Mouse (Mus musculus): ENCODE results near the gene Utp20. TPM values are rescaled to one million over a fixed set of nuclear protein-coding genes. Genes with fewer than 3 reads are reported as not detected.
A peak's percentile ranks its signal among the peaks of the same experiment; 100 is the strongest.
"Not testable (repeated sequence)": the region's sequence is repeated elsewhere in the genome, so short reads cannot be mapped to it uniquely, and the experiment has no call there.

The Utp20 gene
- 10 to 100 TPM; 16.2 to 20.5 (median 18.9) TPM for total RNA-seq (2022)

DNA sequence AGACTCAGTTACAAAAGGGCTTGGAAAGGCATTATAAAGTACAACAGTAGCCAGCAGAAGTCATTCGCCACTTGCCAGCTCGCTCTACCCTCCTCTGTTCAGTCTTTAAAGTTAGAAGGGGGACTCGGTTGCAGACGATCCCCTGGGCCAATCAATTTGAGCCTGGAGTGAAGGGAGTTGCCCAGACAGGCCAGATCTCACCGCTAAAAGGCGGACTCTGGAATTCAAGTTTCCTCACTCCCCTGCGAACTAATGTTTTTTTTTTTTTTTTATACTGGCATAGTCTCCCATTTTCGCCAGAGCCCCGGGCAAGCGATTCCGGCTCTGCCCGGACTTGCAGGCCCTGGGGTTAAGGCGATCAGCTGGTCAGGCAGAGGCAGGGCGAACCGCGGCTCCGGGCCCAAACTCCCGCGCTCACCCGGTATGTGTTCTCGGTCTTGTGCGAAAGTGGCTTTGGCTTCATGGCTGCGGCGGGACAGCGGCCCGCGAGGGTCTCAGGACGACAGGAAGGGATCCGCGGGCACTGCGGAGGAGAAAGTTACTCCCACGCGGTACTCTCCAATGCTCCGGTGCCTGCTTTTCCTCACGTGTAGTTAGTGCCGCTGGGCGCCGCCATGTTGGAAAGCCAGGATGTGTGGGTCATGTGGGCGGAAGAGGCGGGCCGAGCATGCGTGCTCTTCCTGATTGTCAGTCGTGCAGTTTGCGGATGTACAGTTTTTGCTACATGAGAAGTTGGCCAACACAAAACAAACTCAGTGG is at the start of gene Utp20:
Gene Utp20 (minus strand): TSS at position 617 of the 759 bp plus-strand sequence.
- DNase-seq (ENCODE audit: low spot score in 2 of 2): peak; percentile 75 to 76

DNA sequence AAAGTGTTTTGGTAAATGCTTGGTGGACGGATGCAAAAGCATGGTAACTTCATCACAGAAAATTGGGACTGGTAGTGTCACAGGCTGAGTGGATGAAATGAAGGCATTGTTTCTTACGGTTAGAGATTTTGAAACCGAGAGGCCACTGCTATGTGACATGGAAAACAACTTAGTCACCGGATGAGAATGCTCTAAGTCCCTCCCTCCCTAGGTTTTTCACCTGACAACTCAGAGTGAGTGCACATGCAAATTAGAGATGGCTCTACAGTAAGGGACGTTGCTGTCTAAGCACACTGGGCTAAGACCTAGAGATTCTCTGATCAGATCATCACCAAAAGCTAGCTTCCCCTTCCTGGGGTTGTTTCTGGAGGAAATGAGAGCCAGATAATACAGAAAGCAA is 48.3 kb upstream of the Utp20 start:
- DNase-seq (ENCODE audit: low spot score in 2 of 2): no peak

DNA sequence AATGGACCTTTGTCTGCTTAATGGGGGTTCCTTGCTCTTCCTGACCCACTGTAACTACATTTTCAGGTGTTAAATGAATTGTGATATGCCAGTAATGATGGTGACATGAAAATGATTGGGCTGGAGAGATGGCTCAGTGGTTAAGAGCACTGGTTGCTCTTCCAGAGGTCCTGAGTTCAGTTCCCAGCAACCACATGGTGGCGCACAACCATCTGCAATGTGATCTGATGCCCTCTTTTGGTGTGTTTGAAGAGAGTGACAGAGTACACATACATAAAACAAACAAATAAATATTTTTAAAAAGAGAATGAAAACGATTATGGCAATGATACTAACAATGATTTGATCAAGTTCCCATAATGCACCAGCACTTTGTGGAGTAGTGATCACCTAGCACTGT is 39.4 kb upstream of the Utp20 start:
- DNase-seq (ENCODE audit: low spot score in 2 of 2): no peak

DNA sequence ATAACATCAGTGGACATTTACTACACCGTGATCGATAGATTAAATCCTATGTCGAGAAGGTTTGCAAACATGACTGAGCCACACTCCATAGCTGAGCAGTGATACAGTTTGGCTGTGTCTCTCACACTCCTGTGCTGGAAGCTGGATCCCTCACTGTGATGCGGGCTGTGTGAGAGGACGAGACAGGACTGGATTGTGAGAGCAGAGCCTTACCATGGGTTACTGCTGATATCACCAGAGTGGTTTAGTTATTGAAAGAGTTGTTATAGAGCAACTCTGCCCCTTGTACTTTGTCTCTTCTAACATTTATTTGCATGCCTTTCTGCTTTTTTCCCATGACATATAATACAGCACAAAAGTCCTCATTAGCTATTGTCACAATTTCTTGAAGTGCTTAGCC is 35.7 kb upstream of the Utp20 start:
- no peak for DNase-seq (ENCODE audit: low spot score in 2 of 2)

DNA sequence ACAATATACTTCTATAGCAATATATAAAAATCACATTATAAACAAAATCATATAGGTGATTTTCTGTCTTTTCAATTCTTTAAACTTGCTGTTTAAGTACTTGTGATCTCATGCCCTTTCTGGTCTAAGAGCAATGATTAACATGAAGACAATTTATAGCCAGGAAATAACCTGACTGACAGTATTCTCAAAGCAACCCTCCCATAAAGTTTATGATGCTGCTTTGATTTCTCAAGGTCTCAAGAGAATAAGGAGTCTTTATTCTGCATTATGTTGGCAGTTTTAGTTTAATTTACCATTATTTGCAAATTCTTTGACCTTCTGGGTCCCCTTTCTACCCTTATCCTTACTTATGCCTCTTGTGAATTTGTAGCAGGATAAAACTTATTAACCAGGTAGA is 34.8 kb upstream of the Utp20 start:
- DNase-seq (ENCODE audit: low spot score in 2 of 2): no peak

DNA sequence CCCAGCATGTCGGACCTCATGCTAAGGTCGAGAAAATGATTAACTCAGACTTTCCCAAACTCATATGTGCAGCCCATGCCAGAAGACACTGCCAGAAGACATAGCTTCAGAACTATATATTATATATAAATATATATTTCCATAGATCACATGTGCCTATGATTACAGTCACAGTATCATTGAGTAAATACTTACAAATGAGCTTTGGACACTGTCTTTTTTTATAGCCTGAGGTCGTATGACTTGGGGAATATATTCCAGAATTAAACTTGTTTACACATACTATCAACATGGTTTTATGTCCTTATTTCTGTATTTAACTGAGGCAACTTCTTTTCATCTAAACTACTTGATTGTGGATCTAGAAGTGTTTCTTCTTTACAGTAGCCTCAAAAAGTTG is 34.3 kb upstream of the Utp20 start:
- DNase-seq (ENCODE audit: low spot score in 2 of 2): no peak

DNA sequence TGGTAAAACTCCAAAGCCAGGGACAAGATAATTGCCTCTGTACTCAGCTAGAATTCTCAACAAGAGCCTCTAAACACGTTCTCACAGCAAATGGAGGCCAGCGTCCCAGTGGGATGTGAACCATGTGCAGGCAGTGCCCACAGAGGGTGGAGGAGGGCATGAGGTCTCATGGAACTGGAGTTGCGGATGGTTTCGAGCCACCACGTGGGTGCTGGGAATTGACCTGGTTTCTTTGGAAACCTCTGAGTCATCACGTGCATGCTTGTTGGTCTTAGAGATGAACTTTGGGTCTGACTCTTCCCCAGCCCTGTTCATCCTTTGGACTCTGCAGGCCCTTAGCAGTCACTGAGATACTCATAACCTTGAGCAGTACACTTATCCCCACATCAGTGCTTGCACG is 26.7 kb upstream of the Utp20 start:
- DNase-seq (ENCODE audit: low spot score in 2 of 2): no peak

DNA sequence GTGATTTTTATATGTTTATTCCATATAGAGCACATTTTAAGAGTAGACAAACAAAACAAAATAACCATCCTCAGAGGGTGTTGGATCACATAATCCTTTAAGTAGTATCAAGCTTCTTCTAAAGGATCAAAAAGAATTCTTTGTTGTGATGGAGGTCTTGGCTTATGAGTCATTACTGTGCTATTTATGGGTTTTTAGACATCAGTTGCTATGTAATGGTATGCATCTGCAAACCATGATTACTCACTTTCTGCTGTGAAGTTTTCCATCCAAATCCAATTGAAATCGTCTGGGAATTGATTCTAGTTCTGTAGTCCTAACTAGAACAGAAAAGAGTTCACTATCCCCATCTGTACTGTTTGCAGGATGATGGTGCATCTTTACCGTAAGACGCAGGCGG is 23.4 kb upstream of the Utp20 start:
- DNase-seq (ENCODE audit: low spot score in 2 of 2): no peak

DNA sequence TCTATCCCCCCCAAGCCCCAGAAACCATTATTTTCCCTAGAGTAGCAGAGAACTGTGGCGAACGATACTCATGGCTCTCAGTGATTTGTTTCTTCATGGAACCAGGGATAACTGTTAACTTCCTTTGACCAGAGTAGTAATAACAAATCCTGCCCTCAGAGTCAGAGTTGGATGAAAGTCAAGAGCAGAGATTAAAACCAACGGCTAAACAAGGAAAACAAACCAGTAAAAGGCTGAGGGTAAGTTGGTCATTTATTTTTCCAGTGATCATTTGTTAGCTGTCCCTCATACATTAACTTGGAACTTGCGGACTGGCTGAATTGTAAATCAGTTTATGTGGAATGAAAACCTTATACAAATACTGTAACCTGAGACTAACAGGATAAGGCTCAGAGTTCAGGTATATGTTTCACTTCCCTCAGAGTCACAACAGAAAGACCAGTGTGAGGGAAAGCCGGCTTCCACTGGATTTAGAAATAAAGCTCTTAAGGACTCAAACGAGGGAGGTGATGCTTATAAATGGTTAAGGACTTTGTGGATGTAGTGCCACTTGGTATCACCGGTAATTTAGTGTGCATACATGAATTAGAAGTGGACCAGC is 22.4 kb upstream of the Utp20 start:
- DNase-seq (ENCODE audit: low spot score in 2 of 2): no peak

DNA sequence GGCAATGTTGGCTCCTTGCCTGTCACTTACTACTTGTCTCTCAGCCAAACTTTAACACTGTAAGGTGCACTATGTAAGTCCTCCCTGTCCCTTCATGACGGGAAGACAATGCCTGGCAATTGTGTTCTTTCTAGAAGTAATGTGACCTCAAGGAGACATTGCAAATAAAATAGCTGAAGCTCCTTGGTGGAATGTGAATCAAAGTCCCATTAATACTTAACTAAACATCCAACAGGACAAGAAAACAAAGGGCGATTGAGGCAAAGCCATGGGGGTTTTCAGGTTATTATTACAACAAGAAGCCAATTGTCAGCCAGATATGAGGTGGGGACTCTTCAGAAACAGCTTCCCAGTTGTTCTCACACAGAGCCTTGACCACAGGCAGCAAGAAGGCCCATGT is 7.6 kb upstream of the Utp20 start:
- no peak for DNase-seq (ENCODE audit: low spot score in 2 of 2)

DNA sequence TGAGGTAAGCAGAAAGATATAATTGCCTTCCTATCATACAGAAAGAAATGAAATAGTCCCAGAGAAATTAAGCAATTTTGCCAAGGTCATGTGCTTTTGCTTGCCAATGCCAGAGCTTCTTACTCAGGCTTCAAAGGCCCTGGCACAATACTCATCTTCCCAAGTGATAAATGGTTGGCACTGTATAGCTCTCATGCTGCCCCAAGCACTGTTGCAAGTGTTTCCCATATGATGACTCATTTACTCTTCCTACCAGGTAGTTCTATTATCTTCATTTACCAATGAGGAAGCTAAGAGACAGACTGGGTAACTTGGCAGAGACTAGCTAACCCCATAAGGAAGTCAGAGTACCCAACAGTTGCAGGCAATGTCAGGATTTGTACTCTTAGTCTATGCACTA is 1.8 kb upstream of the Utp20 start:
- DNase-seq (ENCODE audit: low spot score in 2 of 2): no peak

DNA sequence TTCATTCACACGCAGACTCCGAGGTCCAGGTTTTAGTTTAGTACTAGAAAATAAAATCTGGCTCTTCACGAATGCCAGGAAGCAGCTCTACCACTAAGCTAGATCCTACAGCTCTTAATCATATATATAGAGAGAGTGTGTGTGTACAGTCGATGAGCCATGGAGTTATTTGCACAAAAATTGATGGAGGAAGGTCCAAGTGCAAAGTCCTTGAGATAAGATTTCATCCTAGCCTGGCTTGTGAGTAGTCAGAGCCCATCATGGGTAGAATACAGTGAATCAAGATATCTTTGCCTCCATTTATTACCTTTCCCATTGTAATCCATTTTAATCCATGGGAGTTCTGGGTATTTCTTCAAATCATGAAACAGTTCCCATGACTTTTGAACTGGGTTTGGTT is 992 bp upstream of the Utp20 start:
- DNase-seq (ENCODE audit: low spot score in 2 of 2): no peak

DNA sequence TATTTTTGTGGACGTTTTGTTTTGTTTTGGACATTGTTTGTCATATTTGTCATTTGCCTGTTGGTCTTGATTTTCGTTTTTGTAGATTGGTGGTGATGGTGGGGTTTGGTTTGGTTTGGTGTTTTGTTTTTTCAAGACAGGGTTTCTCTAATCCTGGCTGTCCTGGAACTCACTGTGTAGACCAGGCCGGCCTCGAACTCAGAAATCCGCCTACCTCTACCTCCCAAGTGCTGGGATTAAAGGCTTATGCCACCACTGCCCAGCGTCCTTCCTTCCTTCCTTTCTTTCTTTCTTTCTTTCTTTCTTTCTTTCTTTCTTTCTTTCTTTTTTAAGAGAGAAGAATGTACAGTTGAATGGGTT is 323 bp upstream of the Utp20 start:
- DNase-seq (ENCODE audit: low spot score in 2 of 2): not testable (repeated sequence)

DNA sequence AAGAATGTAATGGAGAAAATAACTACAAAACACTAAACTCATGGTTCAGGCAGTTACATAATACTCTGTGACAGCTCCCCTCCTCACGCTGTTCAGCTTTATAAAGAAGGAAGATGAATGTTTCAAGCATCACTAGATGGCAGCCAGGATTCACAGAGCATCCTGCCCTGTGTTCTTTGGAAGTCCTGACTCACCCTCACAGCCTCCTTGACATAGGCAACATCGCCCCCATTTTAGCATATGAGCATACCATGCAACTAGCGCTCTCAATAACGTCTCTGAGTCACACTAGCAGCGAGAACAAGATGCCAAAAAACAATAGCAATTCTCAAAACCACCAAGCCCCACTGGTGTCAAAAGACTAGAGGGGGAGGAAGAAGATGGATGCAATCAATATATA is 9.3 kb downstream of the Utp20 start:
- DNase-seq (ENCODE audit: low spot score in 2 of 2): peak in 1 of 2 experiments; percentile 19

DNA sequence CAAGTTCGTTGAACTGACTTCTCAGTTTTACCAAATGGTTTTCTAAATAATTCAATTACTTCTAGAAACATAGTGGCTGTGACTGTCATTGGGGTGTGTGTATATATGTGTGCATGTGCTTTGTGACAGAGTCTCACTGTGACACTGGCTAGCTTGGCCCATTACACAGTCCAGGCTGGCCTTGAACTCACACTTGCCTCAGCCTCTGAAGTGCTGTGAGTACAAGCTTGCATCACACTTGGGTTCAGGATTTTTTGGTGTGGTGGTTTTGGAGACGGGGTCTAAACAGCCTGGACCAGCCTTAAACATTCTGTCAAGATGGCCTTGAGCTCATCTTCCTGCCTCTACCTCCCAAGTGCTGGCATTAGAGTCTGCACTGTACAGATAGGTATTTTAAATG is 11.3 kb downstream of the Utp20 start:
- no peak for DNase-seq (ENCODE audit: low spot score in 2 of 2)

DNA sequence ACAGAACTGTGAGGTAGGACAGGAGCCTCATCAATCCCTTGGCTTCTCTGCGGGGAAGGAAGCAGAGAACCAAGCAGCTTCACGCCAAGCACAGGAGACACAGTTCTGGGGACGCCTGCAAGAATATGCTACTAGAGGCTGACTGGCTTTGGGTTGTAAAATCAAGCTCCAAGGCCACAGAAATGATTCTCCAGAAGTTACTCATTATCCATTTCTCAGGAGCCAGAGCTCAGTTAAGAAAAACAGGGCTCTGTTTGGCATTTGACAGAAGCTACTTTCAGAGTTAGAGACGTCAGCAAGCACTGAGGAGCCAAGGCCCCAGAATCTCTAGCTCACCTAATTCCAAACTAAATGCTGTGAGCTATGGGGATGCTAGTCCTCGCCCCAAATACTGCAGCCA is 14.9 kb downstream of the Utp20 start:
- no peak for DNase-seq (ENCODE audit: low spot score in 2 of 2)

DNA sequence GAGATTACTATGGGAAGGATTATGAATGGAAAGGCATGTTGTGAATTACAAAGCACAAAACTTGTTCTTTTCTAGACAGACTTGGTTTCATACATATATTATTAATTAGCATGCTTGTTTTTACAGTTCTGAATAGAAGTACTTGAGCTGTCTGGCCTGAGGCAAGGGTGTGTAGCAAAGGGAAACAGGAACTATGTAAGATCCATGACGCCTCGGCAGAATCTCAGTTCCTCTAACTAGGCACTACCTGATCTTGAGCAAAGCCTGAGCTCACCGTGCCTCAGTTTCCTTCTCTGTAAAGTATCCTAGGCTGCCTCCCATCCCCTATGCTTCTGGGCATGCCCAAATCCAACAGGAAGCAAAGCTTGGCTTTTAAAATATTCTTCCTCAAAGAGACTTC is 24.4 kb downstream of the Utp20 start:
- DNase-seq (ENCODE audit: low spot score in 2 of 2): no peak

DNA sequence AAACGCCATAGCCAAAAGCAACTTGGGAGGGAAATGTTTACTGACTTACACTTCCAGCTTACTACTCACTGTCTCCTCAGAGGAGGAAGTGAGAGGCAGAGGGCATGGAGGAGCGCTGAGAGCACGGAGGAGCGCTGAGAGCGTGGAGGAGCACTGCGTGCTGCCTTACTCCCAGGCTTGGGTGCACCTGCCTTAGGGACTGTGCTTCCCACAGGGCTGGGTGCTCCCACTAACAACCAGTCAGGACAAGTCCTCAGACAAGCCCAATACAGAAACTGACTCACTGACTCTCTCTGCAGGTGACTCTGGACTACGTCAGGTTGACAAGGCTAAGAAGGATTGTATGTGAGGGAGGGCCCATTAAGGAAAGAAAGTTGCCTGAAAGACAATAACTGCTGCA is 27.2 kb downstream of the Utp20 start:
- DNase-seq (ENCODE audit: low spot score in 2 of 2): no peak

DNA sequence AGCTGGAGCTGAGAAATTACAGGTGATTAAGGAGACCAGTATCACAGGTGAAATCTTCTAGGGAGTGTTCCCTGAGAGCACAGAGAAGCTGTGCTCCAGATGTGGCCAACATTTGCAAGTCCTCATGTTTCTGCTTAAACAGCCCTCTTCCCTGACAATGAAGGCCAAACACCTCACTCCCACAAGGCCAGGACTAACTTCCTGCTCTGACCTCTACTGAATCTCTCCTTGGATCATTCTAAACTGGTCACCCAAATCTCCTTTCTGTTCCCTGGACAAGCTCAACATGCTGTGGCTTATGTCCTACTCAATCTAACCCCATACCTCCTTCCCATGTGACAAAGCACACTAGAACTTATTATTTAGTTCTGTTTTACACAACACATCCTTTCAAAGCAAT is 29.2 kb downstream of the Utp20 start:
- DNase-seq (ENCODE audit: low spot score in 2 of 2): no peak

DNA sequence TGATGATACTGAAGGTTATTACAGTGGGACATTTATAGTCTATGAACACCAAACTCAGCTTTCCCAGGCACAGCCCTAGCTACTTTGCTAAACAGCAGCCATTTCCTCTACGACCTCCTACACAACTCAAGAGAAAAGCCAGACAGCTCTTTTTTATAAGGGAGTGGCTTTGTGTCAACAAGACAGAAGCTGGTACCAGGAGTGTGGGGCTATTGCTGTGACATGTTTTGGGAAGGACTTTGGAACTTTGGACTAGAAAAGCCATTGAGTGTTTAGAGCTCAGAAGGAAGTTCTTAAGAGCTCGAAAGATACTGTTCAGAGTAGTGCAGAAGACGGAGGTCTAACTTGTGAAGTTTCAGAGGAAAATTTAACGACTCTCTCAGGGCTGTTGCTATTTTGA is 29.7 kb downstream of the Utp20 start:
- no peak for DNase-seq (ENCODE audit: low spot score in 2 of 2)

DNA sequence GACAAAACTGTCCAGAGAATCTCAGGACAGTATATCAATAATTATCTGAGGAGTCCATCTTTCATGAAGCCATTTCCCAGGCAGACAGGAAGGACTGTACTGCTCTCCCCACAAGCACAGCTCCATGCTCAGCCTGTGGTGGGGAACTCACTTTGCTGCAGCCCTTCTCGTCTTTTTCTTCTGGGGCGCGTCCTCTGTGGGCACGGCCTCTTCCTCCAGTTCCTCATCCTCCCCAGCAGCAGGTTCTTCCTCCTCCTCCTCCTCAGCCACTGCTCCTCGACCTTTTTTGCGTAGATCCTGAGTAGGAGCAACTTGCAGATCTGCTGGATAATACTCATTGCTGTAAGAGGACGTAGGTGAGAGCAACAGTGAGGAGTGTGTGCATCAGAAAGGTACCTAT is 31.4 kb downstream of the Utp20 start:
- DNase-seq (ENCODE audit: low spot score in 2 of 2): no peak

DNA sequence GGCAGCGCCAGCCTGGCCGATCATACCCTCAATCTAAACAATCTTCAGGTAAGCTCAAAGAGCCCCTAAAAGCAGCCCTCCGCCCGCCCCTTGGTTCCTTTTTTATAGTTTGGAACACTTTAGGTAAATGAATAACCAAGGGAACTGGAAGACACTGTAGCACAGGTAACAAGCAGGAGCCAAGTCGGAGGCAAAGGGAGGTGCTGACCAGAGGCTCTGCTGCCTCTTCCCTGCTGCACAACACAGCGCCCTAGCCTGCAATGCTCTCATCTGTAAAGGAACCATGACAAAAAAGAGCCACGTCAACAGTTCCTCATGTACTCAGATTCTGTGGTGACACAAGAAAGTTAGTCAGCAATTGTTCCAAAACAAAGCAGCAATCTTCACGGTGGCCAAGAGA is 32.0 kb downstream of the Utp20 start:
- no peak for DNase-seq (ENCODE audit: low spot score in 2 of 2)

DNA sequence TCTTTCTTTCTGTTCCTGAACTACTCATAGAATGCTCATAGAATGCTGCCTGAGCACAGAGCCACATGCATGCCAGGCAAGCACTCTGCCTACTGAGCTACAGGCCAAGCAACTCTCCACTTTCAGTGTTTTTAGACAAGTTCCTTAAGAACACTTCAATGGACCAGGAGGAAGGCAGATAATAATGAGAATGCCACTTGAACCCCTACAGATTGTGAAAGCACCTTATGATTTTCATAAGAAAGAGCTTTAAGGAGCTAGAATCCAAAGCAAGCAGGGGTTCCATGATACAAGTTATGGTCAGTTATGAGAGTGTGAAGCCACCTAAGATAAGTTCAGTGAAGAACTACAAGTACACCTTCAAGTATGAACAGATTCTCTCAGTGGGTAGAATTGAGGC is 32.9 kb downstream of the Utp20 start:
- DNase-seq (ENCODE audit: low spot score in 2 of 2): no peak

DNA sequence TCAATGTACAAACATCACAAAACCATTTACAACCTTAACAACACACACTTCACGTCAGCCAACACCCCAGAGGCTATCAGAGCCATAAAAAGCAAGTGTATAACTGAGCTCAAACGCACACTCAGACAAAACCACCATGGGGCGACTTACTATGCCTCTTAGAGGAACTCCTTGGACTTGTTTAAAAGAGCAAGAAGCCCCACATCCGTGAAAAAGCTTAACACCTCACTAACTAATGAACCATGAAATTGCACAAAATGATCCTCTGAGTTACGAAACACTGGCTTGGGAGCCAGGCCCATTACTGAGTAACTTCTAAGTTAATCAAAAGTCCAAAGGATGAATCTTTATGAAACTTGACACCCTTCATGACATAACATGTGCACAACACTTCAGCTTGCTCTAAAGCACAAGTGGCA is 42.1 kb downstream of the Utp20 start:
- no peak for DNase-seq (ENCODE audit: low spot score in 2 of 2)
